Mouse (Mus musculus) layer of hippocampus, adult 9-10 months (tissue): ENCODE measurements around the gene Olfr743.
"Not testable (repeated sequence)": the region's sequence is repeated elsewhere in the genome, so short reads cannot be mapped to it uniquely, and the experiment has no call there.

Source experiments
- DNase-seq: peaks from one replicate; pipeline ENCODE4 v3.0.0; 2022; ENCODE audit warnings: low spot score

Olfr743 gene

DNA sequence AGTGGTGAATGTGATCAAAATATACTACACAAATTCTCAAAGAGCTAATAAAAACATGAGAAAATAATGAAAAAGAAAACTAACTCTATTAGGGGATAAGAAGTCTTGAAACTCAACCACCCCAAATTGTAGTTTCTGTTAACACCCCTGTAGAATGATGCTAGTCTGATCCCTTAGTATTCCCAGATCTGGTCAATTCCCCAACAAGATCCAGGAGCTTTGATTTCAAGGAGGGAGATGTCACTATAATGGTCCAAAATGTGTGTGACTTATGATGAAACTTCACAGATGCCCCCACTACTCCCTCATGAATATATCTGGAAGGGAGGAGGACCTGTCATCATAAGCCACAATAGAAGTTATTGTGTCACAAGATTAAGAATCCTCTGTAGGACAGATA, at the start of gene Olfr743:
Olfr743 (plus strand) TSS at position 301 of the 400 bp plus-strand sequence.
- no peak for DNase-seq

- no peak for DNase-seq
Measured at GRCm38 (mm10) chr14:50472438-50472837, 49.2 kb upstream of the Olfr743 start, which contains the start of gene Olfr741. Olfr741 (plus strand) TSS chr14:50472738.

- no peak for DNase-seq
Measured at GRCm38 (mm10) chr14:50478406-50478805, 43.2 kb upstream of the Olfr743 start.

DNA sequence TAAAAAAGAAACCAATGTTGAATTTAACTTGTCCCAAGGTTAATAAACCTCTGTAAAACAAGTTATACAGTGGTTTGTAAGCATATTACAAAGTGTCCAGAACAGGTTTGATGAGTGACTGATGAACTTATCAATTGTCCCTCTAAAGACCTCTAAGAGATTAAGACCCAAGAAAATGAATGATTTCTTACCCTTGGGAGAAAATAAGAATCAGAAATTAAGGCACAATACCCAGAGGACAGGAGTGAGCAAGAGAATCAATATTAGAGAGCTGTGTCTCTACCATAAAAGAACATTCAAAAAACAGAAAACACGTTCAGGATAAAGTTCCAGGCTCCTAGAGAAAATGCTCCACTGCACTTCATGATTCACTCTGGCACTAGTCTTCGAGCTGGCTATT, 18.3 kb upstream of the Olfr743 start, which contains the start of gene Olfr742:
Olfr742 (plus strand) TSS at position 301 of the 400 bp plus-strand sequence.
- DNase-seq, result no peak

DNA sequence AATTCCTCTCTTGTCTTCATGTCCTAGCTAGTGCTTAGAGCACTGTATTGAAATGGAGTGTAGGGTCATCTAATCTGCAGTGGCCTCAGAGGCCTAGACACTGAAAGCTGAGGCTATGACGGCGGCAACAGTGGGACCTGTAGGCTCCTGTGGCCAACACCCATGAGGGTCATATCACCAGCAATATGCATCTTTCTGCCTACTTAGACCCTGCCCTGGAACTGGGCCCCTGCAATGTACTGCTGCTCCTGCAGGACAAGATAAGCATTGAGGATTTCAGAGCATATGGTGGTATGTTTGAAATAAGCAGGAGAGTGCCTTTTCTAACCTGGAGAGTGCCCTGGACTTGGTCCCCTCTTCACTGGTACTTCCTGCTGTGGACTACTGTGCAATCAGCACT, 31.1 kb downstream of the Olfr743 start:
- DNase-seq, result no peak

DNA sequence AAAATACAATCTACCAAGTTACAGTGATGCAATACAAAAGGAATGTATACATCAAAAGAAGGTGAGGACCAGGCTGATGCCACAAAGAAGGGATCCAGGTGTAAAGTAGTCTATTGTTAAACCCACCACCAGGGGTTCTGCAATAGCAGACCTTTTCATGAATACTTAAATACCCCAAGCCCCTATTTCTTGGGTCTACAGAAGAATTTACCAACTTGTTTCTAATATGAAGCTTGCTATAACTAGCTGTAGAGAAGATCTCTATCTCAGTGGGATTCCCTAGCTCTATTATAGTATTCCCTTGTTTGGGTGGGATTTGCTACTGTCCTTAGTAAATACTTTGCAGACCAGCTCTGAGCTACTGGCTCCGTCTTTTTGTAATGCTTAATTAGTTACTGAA, 51.4 kb downstream of the Olfr743 start:
- DNase-seq, result not testable (repeated sequence)
